Mouse (Mus musculus) monocyte, adult 5-6 weeks (primary cell): ENCODE results near the gene Dtx1. TPM values are rescaled to one million over a fixed set of nuclear protein-coding genes. Genes with fewer than 3 reads are reported as not detected.

Experiments
- ATAC-seq: fragments of 153-309, 156-312 bp; replicated peaks from 2 replicates; pipeline ENCODE4 v1.8.0; 2017; ENCODE audit warnings: mild to moderate bottlenecking; ENCODE audit not compliant: low TSS enrichment, insufficient number of reproducible peaks, severe bottlenecking, poor library complexity, low FRiP score
- total RNA-seq: library from RNA; stranded (forward); fragments of 200-1000, 200-491, 200-594 nt; gene quantifications from 3 replicates; pipeline ENCODE4 v1.2.3, GENCODE M21; 2017

Gene Dtx1
- total RNA-seq, 1 experiment from 2014 or later: 5.4 TPM

GRCm38 (mm10) chr5:120686749-120687483, 24.8 kb downstream of the Dtx1 start:
- no peak for ATAC-seq

DNA sequence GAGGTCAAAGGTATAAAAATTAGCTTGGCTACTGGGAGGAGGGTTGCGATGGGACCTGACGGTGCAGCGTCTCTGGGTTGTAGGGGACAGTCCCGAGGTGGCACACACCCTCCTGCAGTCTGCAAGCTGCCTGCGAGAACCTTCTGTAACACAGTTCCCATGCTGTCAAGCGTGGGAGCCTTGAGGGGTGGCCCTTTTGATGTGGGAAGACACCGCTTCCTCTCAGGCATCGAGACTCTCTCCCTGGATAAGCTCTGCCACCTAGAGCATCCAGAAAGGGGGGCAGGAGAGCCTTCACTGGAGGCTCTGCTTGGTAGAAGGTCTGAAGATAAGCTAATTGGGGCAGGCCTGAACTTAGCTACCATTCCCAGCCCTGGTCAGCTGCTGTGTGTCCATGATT, 26.0 kb downstream of the Dtx1 start:
- no peak for ATAC-seq

DNA sequence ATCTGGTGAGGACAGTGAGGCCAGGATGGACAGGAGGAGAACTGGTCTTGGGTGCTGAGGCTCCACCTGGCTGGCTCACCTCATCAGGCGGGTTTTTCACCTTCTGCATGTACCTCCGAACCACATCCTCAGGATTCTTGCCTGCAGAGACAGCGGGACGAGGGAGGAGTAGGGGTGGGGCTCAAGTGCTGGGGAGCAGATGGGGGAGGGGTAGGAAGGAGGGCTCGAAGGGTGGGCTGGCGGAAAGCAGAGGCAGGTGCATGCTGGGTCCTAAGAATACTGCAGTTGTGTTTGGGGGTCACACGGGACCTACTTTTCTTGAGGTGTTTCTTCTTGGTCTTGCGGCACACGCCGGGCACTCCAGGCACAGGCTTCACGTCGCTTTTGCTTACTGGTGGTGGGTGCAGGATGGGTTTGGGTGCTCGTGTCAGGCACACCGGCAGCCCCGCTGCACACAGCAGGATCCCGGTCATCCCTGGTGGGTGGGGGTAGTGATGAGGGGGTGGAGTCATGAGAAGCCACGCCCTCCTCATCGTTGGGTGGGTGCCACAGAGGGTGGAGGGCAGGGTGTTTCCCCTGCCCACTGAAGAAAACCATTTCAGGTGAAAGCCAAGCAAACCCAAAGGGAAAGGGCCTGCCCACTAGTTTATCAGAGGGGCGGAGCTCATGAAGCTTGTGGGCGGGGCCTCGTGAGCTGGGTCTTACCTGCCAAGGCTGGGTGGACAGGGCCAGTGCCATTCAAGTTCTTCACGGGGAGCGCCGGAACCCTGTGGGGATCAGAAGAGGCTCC, 28.6 kb downstream of the Dtx1 start:
- no peak for ATAC-seq

DNA sequence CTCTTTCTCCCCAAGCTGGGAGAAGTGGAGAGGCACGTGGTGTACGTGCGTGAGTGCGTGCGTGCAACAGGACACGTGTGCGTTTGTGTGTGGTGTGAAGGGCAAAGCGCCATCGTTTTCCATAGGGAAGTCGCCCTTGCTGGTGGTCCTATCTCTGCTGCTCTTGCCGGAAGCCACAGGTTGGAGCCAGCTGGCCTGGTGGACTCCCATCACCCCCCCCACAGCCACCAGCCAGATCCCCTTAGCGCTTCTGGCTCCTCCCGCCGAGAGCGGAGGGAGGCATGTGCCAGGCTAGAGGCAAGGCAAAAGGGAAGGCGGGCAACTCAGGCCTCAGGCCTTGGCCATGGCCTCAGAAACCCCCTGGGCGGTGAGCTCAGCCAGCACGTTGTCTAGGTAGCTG, 30.8 kb downstream of the Dtx1 start:
- ATAC-seq: no peak

- peak; percentile 20; the same call in 1 of the 2 replicates for ATAC-seq
Measured at GRCm38 (mm10) chr5:120679676-120680555, 31.8 kb downstream of the Dtx1 start.

DNA sequence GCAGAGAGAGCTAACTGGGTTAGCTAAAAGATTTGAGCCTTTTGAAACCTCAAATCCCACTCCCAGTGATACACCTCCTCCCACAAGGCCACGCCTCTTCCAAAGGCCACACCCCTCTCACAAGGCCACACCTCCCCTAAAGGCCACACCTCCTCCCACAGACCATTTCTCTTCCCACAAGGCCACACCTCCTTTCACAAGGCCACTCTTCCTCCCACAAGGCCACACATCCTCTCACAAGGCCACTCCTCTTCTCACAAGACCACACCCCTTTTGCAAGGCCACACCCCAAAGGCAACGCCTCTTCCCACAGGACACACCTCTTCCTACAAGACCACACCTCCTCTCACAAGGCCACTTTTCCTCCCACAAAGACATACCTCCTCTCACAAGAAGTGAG, 34.2 kb downstream of the Dtx1 start:
- no peak for ATAC-seq

GRCm38 (mm10) chr5:120674229-120675145, 37.2 kb downstream of the Dtx1 start:
- ATAC-seq: no peak

- peak; percentile 64; the same call in 1 of the 2 replicates for ATAC-seq
Measured at GRCm38 (mm10) chr5:120673626-120674025, 38.1 kb downstream of the Dtx1 start.

DNA sequence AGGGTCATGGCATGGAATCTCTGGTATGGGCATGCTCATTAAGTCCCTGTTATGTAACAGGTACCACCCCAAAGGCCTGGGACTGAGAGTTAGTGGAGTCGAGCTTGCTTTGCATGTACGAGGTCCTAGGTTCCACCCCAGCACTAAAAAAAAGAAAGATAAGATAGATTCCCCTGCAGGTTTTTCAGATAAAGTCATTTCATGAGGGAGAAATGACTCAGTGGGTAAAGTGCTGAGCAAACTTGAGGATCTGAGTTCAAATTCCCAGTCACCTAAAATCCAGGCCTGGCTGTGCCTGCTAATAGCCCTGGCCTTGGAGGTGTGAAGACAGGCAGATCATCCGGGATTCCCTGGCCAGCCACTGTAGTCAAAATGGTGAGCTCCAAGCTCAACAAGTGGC, 39.9 kb downstream of the Dtx1 start:
- ATAC-seq: no peak

DNA sequence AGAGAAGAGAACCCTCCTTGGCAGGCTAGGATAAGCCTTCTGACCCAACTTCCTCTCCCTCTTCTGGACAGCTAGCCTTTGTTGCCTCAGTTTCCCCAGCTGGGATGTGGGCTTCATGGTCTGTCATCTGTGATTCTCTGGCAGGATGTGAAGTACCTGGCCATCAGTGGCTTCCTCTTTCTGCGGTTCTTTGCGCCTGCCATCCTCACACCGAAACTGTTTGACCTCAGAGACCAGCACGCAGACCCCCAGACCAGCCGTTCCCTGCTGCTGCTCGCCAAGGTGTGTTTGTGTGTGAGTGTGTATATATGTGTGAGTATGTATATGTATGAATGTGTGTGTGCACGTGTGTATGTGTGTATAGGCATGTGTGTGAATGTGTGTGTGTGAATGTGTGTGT, 41.6 kb downstream of the Dtx1 start:
- no peak for ATAC-seq

DNA sequence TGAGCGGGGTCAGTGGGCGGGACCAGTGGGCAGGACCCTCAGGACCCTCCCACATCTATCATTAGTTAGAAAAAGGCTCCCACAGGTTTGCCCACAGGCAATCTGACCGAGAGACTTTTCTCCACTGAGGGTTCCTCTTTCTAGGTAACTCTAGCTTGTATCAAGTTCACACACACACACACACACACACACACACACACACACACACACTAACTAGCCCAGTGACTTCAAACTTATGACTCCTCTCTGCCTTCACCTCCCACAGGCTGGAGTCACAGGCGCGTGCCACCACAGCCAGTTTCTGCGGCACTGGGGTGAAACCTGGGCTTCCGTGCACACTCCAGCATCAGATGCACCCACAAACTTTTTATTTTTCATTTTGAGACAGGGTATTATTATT, 43.0 kb downstream of the Dtx1 start:
- ATAC-seq: no peak

DNA sequence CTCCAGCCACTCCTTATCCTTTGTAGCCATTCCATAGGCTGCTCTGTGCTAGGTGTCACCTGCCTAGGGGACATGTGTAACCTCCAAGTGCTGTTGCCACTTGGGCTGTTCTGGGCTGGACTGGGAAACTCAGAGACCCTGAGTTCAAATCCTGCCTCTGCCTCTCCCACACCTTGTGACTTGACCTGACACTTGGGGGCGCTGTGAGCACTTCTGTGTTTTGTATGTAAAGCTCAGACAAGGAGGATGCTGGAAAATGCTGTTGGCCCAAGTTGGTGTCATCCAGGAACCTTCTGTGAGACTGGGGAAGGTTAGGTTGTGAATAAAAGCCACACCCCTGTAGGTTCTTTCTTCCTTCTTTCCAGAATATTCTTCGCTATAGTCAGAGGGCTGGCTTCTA, 46.8 kb downstream of the Dtx1 start:
- no peak for ATAC-seq

- ATAC-seq: no peak
Measured at GRCm38 (mm10) chr5:120660816-120661215, 50.9 kb downstream of the Dtx1 start.

DNA sequence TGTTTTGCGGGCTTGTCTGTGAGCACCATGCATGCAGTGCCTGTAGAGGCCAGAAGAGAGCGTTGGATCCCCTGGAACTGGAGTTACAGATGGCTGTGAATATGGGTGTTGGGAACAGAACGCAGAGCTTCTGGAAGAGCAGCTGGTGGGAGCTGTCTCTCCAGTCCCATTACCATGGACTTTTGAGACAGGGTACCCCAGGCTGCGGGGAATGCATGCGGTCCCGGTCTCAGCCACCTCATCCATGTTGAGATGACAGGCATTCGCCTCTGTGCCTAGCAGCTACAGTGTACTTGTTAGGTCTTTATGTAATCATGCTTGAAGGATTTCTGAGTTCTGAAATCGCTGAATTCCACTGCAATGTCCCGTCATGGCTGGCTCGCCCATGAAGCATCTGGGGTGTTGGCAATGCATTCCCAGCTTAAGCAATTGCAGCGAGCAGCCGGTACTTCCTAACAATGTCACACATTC, 55.4 kb downstream of the Dtx1 start:
- ATAC-seq: no peak

DNA sequence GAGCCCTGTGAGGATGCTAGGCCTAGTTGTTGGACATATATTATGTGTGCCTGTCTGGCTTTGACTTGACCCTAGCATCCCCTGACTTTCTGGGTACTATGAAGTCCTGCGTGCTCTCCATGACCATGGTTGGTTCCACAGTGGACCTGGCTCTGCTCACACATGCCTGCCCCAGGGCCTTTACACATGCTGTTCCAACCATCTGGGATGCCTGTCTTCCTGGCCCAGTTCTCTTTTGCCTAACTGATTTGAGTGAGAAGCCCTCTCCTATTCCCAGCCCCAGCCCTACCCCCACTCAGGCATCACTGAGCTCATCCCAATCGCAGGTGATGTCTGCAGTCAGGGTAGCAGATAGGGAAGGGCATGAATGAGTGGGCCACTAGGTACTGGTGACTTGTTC, 57.9 kb downstream of the Dtx1 start:
- no peak for ATAC-seq

GRCm38 (mm10) chr5:120652915-120653701, 58.6 kb downstream of the Dtx1 start:
- ATAC-seq: no peak

DNA sequence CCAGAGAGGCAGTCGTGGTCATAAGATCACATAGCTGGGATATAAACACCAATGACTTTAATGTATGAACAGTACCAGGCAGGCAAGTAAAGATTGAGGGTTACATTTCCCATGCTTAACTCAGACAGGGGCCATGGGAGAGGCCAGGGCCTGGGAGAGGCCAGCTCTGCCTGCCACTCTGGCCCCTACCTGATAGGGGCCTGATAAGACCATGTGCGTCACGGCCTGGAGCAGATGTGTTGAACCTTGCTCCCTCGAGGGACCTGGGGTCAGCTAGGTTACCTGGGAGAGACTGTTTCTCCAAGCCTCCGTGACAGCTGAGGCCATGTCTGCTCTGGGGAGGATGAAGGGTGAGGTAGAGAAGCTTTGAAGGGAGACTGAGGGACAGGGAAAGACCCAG, 60.5 kb downstream of the Dtx1 start:
- ATAC-seq: no peak
